Mouse (Mus musculus): ENCODE results near the gene Akain1.
A peak's percentile ranks its signal among the peaks of the same experiment; 100 is the strongest.

Gene Akain1

DNA sequence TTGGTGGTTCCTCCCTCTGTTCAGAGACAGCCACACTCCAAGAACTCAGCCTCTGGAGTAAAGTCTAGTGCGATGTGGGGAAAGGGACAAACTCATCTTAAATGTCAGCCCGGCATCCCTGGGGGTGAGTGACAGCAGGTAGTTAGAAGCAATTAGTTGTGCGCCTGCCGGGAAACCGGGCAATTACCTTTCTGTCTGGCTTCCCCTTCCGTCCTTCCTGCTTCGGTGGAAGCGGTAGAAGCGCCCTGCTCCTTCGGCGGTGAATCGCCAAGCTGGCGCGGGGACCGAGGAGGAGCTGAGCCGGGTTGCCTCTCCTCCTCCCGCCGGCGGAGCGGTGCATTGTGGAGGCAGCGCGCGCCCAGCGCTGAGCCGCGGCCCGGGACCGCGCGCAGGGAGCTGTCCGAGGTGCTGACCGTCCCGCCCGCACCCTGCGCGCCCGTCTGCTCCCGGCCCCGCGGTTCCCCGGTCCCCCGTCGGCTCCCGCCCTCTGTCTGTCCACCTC lies at the start of gene Akain1:
Gene Akain1 (plus strand): TSS at position 337 of the 502 bp plus-strand sequence.
- peak; percentile 67 for DNase-seq

- no peak for DNase-seq
These were observed 42.7 kb upstream of the Akain1 start for GRCm38 (mm10) chr17:69396147-69397033.

DNA sequence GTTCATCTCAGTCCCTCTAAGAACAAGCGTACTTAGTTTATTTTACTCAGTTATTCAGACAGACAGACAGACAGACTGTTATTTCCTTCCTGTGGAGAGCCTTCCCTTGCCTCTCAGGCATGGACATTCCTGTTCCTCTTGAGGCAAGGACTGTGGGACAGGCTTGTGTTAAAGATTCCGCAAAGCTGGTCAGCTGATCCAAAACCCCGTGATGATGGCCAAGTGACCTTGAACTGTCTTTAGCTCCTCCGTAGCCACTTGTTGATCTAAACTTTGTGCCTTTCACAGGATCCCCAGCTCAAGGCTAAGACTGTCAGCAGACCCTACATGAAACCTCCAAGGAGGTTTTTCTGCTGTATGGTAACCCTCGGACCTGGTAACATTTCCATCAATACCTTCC lies 42.0 kb upstream of the Akain1 start:
- no peak for DNase-seq

GRCm38 (mm10) chr17:69398092-69398491 lies 41.0 kb upstream of the Akain1 start:
- no peak for DNase-seq

DNA sequence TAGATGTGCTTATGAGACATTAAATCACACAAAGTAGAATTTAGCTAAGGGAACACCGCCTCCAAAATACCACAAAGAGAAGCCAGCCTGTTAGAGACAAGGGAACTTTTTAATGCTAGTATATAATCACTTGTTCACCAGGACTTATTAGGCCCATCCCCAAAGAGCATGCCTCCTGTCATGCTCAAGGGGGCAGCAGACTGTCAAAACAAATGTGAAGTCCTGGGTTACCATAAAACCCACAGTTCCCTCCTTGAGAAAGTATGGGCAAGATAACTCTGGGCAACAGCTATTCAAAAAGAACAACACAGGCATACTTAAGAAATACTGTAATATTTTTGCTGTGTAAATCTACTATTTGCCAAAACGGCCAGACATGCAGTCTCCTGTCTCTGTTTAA lies 38.0 kb upstream of the Akain1 start:
- DNase-seq: no peak

DNA sequence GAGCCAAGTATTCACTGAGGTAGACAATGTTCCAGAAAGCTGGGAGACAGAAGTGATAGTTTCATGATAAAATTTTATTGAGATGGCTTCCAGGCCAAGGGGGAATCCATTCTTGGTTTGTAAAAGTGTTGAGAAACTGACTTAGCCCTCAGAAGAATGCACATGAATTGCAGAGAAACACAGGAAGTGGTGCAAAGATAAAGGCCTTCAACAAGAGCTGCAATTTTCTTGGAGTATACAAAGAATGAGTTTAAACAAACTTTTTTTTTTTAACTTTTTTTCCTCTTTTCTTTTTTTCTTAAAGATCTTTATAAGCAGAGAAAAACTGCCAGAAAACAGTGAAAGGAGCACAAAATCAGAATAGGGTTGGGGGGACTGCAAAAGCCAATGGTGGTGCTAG lies 23.0 kb upstream of the Akain1 start:
- no peak for DNase-seq

- peak; percentile 95 for DNase-seq
These were observed 22.0 kb upstream of the Akain1 start for GRCm38 (mm10) chr17:69416920-69417661.

DNA sequence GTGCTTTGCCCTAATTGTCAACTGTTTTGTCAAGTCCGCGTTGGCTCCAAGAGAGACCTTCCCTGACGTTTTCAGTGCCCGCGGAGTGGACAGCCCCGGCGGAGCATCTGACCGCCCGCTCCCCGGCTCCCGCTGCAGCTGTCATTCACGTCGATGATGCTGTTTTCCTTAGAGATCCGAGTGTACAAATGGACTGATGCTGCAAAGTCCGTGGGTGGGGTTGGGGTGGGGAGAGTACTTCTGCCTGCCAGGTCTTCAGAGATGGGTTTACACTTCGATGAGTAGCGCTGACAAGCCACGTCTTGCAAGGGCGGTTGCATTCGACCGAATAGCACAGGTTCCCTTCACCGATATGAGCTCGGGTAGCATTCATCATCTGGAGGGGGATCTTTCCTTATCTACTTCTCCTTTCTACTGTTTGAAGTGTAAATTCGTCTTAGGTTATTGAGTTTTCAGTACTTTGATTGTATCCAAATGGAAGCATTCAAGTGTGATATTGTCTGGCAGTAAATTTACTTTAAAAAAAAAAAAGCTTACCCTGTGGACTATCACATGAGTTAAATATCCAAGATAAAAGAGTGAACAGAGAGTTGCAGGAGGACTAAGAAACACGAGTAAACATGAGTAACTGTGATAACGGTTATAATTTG lies 21.3 kb upstream of the Akain1 start:
- DNase-seq: no peak

GRCm38 (mm10) chr17:69421592-69421991 lies 17.5 kb upstream of the Akain1 start:
- no peak for DNase-seq

DNA sequence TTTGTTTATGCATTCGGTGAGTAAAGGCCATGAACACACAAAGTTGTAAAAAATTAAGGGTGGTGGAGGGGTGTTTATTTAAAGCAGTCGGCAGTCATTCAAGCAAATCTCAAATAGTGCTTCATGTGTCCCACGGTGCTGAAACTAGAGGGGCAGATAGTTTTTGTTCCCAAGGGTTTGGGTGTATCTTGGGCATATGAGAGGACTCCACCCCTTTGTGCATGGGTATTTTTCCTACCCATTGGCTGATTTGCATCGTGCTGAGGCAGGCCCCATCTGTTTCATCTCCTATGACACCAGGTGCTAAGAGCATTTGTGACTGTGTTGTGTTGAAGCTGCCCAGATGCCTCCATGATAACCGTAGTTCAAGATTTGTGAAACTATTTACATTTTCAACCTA lies 1.3 kb upstream of the Akain1 start:
- no peak for DNase-seq

DNA sequence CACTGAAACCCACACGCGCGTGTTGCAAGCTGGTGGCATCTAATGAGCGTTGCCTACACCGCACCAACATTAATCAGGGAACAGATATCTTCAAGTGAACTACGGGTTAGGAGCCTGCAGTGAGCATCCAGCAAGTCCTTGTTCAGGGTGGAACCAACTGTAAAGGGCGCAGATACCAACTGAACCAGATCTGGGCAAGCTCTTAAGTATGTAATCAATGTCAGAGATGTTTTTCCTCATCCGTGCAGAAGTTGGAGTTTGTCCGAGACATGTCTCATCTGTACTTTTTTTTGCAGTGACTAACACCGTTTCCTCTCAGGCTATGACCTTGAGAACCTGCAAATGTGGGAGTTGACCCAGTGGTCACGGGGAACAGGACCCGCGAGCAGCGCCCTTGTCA lies 640 bp upstream of the Akain1 start:
- no peak for DNase-seq

DNA sequence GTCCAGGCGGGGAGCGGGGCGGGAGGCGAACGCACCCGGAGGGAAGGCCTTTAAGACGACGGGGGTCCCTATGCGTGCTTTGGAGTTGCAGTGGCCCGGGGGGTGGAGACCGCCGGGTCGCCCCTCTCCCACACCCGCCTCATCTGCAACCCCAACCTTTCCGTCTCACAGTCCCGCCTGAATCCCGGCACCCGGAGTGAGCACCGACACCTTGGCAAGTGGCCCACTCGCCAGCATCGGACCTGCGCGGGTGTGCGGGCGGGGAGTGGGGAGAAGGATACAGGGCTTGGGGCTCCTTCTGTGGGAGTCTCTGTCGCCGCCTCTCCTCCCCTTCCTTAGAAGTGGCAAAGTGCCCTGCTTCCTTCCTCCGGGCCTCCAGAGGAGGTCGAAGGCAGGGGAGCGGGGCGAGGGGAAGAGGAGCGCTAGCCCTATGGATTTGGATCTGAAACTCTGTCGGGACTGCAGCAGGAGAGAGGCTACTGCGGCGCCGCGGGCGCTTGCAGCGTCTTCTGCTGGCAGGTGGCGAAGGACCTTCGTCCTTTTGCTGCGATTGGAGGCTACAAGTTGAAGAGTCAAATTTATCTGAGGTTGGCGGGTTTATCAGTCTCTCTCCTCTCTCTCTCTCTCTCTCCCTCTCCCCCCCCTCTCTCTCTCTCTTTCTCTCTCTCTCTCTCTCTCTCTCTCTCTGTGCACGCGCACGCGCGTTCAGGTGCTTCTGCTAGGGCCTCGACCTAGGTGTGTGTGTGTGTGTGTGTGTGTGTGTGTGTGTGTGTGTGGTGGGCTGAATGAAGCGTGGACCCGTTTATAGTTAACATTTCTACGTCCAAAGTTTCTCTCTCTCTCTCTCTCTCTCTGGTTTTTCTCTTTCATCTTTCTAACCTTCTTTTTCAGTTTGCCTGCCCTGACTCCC lies 700 bp downstream of the Akain1 start:
- DNase-seq: peak; percentile 70

GRCm38 (mm10) chr17:69441041-69441440 lies 1.9 kb downstream of the Akain1 start:
- no peak for DNase-seq

DNA sequence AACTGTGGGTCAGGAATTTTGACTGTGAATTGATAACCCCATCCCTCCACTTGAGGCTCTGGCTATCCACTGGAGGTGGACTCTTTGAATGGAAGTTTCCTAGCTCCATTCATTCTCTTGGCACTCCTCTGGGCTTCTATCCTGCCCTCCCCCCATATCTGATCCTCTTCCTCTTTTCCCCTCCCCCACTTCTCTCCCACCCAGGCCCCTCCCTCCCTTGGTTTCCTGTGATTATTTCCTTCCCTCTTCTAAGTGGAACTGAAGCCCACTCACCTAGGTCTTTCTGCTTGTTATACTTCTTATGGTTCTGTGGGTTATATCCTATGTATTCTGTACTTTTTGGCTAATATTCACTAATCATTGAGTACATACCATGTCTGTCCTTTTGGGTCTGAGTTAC lies 9.6 kb downstream of the Akain1 start:
- no peak for DNase-seq

DNA sequence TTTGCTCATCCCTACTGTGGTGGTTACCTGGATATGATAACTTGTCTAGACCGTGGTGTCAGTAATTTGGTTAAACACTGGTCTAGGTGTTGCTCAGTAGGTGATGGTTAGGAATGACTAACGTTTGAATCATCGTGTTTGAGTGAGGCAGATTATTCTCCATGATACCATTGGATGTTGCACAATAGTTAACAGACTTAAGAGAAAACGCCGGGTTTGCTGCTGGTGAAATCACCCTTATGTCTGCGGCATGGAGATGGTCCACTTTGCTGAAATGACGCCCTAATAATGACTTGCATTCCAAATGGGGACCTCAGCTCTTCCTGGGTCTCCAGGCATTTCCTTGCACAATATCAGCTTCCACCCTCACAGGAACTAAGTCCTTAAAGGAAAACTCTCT lies 22.6 kb downstream of the Akain1 start:
- no peak for DNase-seq

DNA sequence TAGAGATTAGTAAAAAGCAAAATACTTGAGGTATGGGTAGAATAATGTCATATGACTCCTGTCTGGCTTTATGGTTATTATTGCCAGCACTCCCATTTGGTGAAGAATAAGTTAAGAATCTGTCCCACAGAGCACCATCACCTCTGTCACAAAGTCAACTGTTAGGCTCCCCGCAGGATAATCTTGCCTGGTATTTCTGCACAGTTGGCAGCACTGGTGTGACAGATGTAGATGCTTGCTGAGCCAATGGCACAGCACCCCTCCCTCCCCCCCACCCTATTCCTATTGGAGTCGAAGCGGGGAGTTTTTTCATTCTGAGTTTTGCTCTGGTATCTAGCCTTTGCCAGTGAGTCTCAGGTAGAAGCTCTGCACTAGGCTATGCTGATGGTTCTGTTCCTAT lies 23.9 kb downstream of the Akain1 start:
- no peak for DNase-seq

- DNase-seq: no peak
These were observed 32.0 kb downstream of the Akain1 start for GRCm38 (mm10) chr17:69471171-69471570.

- no peak for DNase-seq
These were observed 33.3 kb downstream of the Akain1 start for GRCm38 (mm10) chr17:69472401-69472800.

GRCm38 (mm10) chr17:69474084-69474483 lies 35.0 kb downstream of the Akain1 start:
- DNase-seq: no peak

DNA sequence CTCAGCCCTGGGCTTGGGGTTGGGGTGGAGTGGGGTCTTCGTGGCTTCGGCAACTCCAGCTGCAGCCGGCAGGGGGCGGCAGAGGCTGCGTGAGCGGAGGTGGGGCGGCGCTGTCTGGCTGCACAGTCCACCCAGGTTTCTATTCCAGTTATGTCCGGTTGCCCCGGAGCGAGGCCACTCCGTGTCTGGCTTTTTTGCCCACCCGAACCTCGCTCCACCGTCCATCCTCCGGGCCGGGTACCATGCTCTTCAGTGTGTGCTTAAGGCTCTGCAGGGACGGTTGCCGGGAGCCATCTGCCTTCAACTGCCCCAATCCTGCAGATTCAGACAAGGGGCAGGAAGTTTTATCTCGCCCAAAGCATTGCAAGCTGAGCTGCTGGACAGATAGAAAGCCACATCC lies 36.3 kb downstream of the Akain1 start:
- DNase-seq: peak; percentile 38

DNA sequence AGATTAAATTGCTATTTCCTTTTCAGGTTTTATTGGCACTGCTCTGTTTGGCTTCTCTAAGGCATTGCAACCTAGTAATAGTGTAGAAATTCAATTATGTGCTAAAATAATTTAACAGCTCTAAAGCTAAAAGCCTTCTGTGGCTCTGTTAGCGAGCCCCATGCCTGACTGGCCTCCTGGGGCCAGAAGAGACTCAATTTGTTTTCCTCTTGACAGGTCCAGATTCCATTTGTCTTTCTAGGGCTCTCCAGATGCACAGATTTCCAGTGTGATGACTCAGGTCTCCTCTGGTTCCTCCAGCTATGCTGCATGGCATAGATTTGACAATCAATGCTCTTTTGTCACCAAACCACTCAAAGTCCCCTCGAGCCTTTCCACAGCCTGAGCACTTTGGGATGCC lies 38.4 kb downstream of the Akain1 start:
- DNase-seq: no peak

- DNase-seq: no peak
These were observed 40.1 kb downstream of the Akain1 start for GRCm38 (mm10) chr17:69479261-69479660.
